Mouse (Mus musculus): ENCODE results near the gene Nudt4.

Gene Nudt4

DNA sequence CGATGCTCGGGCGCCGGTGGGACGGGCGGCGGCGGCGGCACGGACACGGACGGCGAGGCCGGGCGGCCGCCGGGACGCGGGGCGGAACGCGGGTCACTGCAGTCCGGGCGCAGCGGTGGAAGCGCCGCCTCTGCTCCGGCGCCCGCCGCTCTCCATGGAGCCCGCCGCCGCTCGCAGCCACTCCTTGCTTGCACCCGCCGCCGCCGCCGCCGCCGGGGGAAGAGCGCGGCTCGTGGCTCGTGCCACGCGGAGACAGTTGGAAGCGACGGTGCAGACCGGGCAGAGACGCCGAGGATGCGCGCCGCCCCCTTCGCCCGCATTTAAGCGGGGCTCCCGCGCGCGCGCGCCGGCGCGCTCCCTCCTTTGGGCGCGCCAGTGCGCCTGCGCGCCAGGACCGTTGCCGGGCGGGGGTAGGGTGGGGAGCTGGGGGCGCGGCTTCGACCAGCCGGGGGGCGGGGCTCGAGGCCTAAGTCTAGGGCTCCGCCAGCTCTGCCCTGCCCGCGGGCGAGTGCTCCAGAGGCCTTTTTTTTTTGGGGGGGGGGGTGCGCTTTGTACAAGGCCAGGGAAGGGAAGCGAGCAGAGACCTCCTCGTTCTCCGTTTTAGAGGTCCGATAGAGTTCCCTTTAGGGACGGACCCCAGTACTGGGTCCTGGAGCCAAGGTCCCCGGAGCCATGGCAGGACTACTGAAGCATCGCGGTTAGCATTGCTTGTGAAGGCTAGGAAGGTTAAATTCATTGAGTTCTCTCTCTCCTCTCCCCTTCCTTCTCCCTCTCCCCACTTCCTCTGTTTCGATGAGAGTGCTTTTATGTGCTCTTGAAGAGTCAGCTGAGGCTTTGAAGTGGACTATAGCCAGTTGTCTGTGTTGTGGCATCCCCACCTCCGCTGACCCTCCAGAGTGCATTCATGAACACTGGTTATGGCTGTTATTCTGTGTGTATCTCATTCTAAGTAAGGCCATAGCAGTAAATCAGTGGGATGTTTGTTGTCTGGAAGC is at the start of gene Nudt4:
Gene Nudt4, minus strand, starts transcription at position 296 of the 995 bp plus-strand sequence.
- DNase-seq (ENCODE audit: low read depth, low spot score), result peak; percentile 74

DNA sequence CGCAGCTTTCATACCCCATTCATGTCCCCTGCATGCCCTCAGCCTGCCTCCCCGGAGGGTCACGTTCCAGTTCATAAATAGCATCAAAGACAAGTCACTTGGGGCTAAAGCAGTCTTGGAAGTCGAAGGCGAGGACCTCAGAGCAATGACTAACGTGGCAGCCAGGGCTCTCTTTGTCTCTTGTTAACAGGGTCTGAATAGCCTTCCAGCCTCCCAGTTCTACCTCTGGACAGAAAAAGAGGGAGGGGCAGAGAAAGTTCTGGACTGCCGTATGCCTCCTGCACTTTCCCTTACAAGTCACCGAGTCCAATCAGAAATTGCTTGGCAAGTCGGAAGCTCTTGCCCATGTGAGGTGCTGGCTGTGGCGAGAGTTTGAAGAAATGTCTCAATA is 47.4 kb upstream of the Nudt4 start:
- DNase-seq (ENCODE audit: low read depth, low spot score), result no peak

DNA sequence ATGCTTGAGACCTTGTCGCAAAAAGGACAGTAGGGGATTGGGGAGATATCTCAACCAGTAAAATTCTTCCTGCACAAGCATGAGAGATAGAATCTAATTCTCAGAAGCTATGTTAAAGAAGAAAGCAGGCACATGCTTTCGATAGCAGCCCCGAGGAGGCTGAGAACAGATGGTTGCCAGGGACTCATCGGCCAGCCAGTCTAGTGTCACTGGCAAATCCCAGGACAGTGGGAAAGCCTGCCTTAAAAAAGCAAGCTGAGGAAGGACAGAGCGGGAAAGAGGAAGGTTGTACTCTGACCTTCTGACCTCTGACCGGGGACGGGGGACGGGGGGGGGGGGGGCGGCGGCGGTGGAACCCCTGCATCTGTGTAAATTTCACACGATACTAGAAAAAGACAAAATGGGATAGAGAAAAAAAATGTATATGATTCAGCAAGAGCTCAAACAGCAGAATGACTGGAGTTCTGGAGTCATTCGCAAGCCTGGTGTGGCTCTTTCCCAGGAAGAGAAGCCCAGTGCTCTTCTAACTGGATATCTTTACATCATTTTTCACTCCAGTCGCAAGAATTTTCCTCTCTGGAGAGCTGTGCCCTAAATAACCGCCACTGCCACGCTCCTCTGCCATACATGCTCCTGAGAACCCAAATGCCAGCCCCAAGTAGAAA is 46.9 kb upstream of the Nudt4 start:
- no peak for DNase-seq (ENCODE audit: low read depth, low spot score)

DNA sequence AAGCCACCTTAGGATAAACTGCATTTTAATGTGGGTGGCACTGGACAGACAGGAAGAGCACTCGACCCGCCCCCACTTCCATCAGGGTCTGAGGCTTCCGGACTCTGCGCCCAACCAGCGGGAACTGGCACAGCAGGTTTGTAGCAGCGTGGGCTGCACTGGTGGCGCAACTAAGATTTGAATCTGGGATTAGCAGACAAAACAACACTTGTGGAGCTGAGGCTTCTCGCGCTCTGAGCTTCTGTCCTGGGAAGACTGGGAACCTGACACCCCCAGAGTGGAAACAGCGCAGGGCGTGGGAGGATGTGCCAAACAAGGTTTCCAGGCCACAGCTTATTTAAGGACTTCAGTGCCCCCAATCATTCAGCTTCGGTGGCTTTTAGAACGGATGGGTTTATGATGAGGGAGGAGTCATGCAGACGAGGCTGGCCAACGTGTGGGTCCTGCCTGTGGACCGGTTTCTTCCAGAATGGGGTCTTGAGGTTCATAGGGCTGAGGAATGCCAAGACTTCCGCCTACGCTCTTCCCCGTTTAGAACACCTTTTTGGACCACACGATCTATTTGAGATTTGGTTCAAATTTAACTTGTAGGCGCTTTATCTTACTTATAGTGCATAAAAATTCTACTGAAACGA is 41.1 kb upstream of the Nudt4 start:
- no peak for DNase-seq (ENCODE audit: low read depth, low spot score)

DNA sequence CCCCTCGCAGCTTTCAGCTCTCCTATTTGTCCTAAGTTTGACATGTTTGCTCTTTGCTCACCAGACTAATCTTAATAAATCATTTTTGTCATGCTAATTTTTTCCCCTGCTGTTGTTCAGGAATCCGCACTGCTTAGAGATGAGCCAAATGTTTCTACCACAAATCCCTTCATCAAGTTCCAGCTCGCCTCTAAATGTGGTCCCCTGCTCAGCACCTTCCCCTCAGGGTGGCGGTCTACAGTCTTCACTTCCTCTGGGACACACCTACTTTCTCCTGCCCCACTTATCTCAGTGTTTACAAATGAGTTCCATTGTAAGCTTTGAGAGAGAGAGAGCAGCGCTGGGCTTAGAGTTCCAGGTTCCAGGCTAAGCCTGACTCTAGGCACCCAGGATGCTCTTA is 36.6 kb upstream of the Nudt4 start:
- DNase-seq (ENCODE audit: low read depth, low spot score), result no peak

DNA sequence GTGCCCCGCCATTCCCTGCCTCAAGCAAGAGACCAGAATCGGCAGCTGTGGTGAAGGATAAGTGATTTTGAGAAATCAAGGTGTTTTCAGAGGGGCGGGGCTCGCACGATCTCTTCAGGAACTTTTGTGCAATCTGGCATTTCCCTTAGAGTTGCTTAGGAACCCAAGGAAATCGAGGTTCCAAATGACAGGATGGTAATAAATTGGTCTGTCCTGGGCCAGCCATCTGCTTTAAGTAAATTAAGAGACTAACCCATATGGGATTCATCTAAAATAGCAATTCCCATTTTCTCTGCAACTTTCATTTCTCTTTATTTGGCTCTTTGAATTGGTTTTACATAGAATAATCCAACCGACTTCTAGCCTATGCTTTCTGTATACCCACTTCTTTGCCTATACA is 35.8 kb upstream of the Nudt4 start:
- no peak for DNase-seq (ENCODE audit: low read depth, low spot score)

DNA sequence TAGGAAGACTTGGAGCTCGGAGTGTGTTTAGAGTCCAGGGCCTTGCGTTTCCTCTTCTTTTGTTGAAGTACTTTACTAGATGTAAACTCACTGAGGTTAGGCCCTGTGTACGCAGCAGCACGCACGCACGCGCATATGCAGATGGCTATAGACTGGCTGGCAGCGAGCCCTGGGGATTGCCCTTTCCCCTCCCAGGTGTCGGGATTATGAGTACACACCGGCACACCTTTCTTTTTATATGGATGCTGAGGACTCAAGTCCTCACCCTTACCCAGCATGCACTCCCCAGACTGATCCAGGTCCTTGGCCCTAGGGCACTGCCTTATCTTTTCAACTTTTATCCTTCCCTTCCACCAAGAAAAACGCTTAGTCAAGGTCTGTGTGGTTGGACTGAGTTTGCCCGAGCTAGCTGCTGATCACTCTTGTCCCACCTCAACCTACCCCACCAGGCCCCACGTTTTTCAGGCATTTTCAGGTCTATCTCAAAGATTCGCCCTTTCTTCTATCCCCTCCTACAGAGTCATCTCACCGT is 34.2 kb upstream of the Nudt4 start:
- DNase-seq (ENCODE audit: low read depth, low spot score), result no peak

DNA sequence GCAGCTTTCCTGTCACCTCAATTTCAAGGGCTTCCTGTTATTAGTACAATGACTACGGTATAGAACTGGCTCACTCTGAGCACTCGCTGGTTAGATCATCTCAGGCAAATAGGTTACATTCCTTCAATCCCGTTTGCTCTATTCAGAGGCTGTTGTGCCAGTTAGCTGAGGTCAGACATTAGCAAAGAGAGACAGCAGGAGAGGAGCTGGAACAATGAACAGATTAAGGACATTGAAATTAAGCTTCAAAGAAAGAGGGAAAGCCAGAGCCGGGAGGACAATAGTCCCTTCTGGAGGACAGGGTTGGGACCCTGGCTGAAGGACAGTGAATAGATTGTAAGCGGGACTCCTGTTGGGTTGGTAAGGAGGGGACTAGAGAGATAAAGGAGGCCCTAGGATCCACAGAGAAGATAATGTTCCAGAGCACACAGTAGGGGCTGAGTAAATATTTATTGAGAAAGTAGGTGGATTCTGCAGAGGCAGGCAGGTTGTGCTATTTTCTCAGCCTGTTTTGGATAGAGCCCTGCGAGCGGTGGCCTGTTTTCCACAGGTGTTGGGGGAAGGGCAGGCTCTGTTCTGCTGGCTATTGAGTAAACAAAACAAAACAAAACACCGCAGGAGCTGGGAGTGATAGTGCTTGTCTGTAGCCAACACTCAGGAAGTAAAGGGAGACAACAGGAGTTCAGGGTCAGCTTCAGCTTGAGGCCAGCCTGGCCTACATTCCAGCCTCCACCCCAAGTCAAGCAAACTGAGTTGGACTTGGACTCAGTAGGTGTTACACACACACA is 32.1 kb upstream of the Nudt4 start:
- DNase-seq (ENCODE audit: low read depth, low spot score), result no peak

DNA sequence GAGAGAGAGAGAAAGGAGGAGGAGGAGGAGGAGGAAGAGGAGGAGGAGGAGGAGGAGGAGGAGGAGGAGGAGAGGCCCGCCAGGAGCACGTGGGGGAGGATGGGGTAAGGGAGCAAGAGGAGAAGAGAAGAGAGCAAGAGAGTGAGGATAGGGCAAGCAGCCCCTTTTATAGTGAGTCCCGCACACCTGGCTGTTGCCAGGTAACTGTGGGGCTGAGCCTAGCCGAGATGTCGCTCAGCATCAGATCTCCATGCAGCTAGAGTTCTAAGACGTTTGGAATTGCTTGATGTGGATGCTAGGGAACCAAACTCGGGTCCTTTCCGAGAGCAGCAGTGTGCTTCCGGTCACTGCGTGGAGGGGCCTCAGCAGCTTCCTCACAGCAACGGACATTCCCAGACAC is 30.5 kb upstream of the Nudt4 start:
- DNase-seq (ENCODE audit: low read depth, low spot score), result no peak

DNA sequence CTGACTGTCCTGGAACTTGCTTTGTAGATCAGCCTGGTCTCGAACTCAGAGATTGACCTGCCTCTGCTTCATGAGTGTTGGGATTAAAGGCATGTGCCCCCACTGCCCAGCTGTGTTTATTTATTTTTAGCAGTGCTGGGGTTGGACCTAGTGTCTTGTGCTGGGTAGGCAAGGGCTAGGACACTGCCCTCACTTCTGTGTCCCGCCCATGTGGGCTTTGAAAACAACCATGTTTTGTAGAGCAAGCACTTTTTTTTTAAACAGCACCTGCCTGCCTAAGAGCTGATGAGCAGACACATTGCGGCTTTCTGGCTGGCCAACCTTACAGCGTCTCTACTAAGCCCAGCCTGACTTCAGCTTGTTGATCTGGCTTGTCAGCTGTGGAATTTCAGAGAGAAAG is 27.3 kb upstream of the Nudt4 start:
- DNase-seq (ENCODE audit: low read depth, low spot score), result no peak

DNA sequence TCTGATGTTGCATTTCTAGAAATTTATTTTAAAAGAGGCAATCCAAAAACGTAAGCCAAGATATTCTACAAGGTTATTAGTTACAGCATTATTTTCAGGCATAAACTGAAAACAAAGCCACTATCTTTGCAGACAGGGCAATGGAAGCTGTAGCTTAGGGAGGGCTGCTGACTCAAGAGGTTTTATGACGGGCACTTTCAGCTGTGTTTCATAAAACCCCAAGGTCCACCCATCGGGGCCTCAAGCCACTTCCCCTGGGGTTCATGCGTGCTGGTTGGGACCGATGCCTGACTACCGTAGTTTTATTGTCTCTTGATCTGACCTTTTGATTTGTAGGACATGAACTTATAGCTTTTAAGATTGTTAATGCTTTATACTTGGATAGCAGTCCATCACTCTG is 26.2 kb upstream of the Nudt4 start:
- DNase-seq (ENCODE audit: low read depth, low spot score), result no peak

DNA sequence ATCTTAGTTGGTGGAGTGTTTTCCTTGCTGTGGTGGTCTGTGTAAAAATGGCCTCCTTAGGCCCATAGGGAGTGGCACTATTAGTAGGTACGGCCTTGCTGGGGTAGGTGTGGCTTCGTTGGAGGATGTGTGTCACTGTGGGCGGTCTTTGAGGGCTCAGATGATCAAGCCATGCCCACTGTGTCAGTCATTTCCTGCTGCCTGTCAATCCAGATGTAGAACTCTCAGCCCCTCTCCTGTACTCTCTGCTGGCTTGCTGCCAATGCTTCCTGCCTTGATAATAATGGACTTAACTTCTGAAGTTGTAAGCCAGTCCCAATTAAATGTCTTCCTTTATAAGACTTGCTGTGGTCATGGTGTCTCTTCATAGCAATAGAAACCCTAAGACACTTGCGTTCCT is 25.2 kb upstream of the Nudt4 start:
- no peak for DNase-seq (ENCODE audit: low read depth, low spot score)

DNA sequence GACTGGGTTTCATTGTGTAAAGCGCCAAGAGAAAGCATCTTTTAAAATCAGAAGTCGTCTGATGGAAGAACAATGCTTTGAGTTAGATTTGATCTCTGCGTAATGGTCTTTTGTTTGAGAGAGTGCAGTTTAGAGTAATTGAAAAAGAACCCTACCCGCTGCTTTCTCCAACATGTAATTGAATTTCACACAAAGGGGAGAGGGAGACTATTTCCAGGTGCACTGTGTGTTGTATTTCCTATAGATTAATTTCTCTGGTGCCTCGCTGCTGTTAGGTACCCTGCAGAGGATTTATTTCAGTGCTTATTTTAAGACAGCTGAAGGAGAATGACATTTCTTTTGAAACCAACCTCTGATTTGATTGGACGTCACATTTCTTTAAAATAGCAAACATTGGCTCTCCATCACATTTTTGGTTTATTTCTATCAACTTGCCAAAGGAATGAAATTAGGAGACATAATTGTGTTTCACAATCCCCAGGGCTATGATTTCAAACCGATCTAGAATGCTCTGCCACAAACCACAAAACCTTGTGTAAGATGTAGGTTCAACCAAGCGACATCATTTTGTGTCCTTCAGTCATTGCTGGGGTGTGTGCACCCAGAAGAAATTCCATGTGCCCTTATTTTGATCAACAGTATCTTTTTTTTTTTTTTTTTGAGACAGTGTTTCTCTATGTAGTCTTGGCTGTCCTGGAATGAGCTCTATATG is 23.7 kb upstream of the Nudt4 start:
- DNase-seq (ENCODE audit: low read depth, low spot score), result no peak

DNA sequence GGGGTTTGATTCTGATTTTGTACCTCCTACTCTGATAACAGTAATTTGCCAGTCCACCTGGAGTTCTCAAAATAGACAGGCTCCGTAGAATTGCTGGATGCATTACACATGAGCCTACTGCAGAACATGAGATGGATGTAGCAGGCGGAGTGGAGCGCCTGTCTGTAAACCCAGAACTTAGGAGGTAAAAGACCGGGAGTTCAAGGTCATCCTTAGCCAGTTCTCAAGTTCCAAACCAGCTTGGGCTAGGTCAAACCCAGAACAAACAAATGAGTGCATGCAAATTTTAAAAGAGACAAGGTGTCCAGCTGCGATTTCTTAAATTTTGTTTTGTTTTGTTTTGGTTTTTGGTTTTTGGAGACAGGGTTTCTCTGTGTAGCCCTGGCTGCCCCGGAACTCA is 21.6 kb upstream of the Nudt4 start:
- no peak for DNase-seq (ENCODE audit: low read depth, low spot score)

DNA sequence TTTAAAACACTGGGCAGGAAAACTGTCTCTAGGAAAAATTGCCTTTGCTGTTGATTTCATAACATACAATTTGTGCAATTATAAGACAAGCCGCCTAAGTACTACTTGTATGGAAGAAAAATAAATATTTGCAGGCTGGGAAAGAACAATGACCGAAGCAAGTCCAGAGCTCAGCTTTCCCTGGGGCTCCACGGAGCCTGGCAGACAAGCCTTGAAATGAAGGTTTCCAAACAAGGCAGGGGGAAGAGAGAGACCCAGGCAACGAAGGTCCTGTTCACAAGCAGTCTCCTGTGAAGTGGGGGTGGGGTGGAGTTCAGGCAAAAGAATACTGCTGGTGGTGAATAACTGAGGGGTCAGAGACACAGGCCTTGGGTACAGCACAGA is 13.6 kb upstream of the Nudt4 start:
- no peak for DNase-seq (ENCODE audit: low read depth, low spot score)

DNA sequence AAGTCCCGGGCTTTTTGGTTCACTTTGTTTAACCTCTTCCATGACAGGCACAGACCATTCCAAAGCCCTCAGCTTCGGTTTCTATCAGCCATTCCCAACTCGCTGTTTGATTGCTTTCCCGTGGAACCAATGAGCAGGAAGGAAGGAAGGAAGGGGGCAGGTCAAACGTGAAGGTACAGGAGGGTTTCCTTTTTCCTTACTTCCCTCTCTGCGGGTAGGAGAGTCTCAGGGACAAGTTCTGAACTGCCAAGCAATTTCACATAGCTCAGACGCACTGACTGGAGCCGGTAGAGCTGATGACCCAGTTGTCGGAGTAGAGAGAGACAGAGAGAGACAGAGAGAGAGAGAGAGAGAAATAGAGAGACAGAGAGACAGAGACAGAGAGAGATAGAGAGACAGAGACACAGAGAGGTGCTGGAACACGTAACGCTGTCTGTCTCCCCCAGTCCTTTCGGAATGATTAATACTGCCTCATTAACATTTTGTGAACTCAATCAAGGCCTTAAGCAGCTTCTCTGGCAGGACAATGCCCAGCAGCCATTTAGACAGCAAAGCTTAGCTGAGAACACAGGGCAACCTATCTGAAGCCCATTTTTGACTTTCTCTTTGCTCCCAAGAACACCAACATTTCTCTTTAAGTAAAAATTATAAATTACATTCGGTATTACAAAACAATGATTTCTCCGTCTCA is 13.1 kb upstream of the Nudt4 start:
- DNase-seq (ENCODE audit: low read depth, low spot score), result no peak

DNA sequence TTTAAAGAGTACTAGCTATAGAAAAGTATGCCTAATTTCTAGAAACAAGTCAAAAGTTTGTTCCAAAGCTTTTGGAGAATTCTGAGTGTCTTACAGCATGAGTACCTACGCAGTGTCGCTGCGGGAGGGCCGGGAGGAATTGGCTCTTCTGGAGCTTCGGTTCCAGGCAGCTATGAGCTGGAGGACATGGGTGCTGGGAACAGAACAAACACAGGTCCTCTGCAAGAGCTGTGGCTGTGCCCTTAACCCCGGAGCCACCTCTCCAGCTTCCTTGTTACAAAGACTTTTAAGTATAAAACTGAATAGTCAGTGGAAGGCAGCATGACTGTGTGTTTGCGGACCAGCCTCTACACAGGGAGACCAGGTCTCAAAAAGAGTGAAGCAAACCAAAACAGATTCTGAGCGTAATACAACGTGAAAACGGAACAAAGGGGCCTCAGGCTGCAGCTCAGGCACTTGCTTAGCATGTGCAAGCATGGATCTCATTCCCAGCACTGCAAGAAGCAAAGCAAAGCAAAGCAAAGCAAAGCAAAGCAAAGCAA is 12.0 kb upstream of the Nudt4 start:
- no peak for DNase-seq (ENCODE audit: low read depth, low spot score)

DNA sequence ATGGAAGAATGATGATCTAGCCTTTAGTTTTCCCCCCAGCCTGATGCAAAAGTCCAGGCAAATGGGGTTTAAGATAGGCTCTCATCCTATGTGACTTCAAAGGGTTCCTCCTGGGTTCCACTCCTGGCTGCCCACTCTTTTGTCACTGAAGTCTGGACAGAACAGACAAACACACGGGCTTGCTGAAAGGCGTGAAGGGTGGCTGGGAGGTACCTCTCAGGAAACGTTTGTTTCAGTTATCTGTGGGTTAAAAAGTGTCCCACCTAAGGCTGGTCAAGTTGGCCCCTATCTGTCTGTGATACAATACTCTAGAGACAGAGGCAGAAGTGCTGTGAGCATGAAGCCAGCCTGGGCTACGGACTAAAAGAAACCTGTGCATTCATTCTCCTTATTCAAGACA is 11.0 kb upstream of the Nudt4 start:
- DNase-seq (ENCODE audit: low read depth, low spot score), result no peak

DNA sequence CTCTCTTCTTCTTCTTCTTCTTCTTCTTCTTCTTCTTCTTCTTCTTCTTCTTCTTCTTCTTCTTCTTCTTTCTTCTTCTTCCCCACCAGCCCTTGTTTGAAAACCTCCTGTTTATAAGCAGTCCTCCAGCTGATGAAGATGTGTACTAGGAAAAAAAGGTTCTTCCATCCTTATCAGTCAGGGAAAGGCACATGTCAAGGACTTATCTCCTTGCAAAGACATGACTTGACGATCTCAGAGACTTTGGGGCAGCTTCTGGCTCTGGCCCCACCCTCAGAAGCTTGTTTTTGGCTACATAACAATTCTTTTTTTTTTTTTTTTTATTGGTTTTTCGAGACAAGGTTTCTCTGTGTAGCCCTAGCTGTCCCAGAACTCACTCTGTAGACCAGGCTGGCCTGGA is 5.5 kb upstream of the Nudt4 start:
- DNase-seq (ENCODE audit: low read depth, low spot score), result no peak

DNA sequence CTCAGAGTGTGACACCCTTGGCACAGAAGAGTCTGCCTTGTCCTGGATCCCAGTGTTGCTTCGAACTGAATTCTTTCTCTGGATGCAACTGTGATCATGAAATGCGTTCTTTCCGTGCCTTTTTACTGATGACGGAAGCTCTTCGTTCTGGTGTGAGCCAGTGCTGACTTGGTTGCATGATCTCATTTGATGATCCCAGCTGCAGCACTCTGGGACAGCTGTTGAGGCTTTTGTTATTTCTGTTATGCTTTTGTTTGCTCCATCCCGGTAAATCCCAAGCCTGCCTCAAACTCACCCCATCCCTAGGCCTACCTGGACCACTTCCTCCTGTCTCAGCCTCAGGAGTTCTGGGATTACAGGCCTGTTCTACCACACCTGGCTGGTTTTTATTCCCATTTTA is 4.1 kb upstream of the Nudt4 start:
- no peak for DNase-seq (ENCODE audit: low read depth, low spot score)

All from WW6 (cell line).